Mouse (Mus musculus): Measurements from ENCODE around the gene Sdhaf3. TPM values are rescaled to one million over a fixed set of nuclear protein-coding genes. Genes with fewer than 3 reads are reported as not detected.

Gene Sdhaf3
- total RNA-seq (2014; rRNA removed) (5.5 and 6.4 TPM in 2 replicates), polyA plus RNA-seq (2015; fragmentation: Nextera tagmentation; extraction: Ambion mirVana) (5.0 TPM in 2 replicates)

GRCm38 (mm10) chr6:6955764-6956561, at the start of gene Sdhaf3:
Gene Sdhaf3, plus strand, starts transcription at chr6:6956004.
- Histone ChIP-seq H3K4me3 (ENCODE audit: low read depth, low read length) (peak within 1 kb of the TSS; percentile 68), H3K9ac (peak within 1 kb of the TSS; percentile 51), H3K27me3 (ENCODE audit: insufficient read depth, low read length) (no peaks in the 10 kb centered on the region), H3K4me2 (ENCODE audit: low read depth) (peak within 1 kb of the TSS; percentile 82), H3K36me3 (ENCODE audit: insufficient read depth) (no peaks in the 10 kb centered on the region), H3K9me3 (ENCODE audit: low read length) (no peaks in the 10 kb centered on the region), H3K27ac (ENCODE audit: low read depth, low read length) (no peak within 1 kb of the TSS), H3K4me1 (ENCODE audit: insufficient read depth) (0 out of 2 replicates have a peak, but pooled peaks cover 3% of the 10 kb centered on the region)
- peak; percentile 62 for TF ChIP-seq CTCF (IDR thresholded peaks at IDR 0.05; ENCODE audit: low read depth)
- under 1% methylated on average over 52 of the region's 52 CpGs for WGBS
- DNase-seq (peak; percentile 99), ATAC-seq (peak; percentile 100)

- Histone ChIP-seq H3K27ac (ENCODE audit: low read depth, low read length) (no peak overlapping the region), H3K4me2 (ENCODE audit: low read depth) (no peak overlapping the region), H3K36me3 (ENCODE audit: insufficient read depth) (no peaks in the 10 kb centered on the region), H3K4me3 (ENCODE audit: low read depth, low read length) (no peak overlapping the region), H3K27me3 (ENCODE audit: insufficient read depth, low read length) (no peaks in the 10 kb centered on the region), H3K9me3 (ENCODE audit: low read length) (no peaks in the 10 kb centered on the region), H3K9ac (no peak overlapping the region), H3K4me1 (ENCODE audit: insufficient read depth) (no peaks in the 10 kb centered on the region)
- 37% methylated on average over 8 of the region's 8 CpGs for WGBS
- TF ChIP-seq CTCF (IDR thresholded peaks at IDR 0.05; ENCODE audit: low read depth): no peak
- ATAC-seq (no peak), DNase-seq (no peak)
Measured at GRCm38 (mm10) chr6:6909586-6909985, 46.2 kb upstream of the Sdhaf3 start.

DNA sequence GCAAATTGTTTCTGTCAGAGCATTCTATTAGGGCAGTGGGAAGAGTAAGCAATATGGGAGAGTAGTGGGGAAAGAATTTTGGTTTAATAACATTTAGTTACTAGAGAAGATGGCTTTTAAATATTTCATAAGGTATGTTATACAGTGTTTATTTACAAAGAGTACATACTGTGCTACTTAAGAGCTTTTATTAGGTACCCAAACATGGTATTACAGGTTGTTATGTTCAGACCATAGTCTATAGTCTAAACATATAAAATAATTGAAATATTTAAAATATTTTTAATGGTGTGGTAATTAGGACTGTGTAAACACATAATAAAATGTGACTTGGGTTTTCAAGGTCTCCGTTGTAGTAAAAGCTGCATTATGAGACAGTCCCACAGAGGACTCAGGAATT, 41.5 kb upstream of the Sdhaf3 start:
- WGBS: 94% methylated on average over 1 of the region's 1 CpGs
- DNase-seq: no peak

GRCm38 (mm10) chr6:6914849-6915525, 40.8 kb upstream of the Sdhaf3 start:
- H3K4me3 ChIP-seq (ENCODE audit: low read depth, low read length): no peak overlapping the region
- DNase-seq (peak; percentile 69), ATAC-seq (peak; percentile 90)
- no peaks in the 10 kb centered on the region for H3K4me1 ChIP-seq (ENCODE audit: insufficient read depth)
- WGBS: 31% methylated on average over 5 of the region's 5 CpGs
- no peak overlapping the region for H3K4me2 ChIP-seq (ENCODE audit: low read depth)
- H3K9me3 ChIP-seq (ENCODE audit: low read length): no peaks in the 10 kb centered on the region
- no peaks in the 10 kb centered on the region for H3K36me3 ChIP-seq (ENCODE audit: insufficient read depth)
- no peak overlapping the region for H3K9ac ChIP-seq
- H3K27me3 ChIP-seq (ENCODE audit: insufficient read depth, low read length): no peaks in the 10 kb centered on the region
- H3K27ac ChIP-seq (ENCODE audit: low read depth, low read length): no peak overlapping the region
- peak; percentile 80 for TF ChIP-seq CTCF (IDR thresholded peaks at IDR 0.05; ENCODE audit: low read depth)

More for the DNA sequence above, 41.5 kb upstream of the Sdhaf3 start:
- no peak overlapping the region for H3K4me2 ChIP-seq (ENCODE audit: low read depth)
- no peak for ATAC-seq
- no peaks in the 10 kb centered on the region for H3K36me3 ChIP-seq (ENCODE audit: insufficient read depth)
- H3K9me3 ChIP-seq (ENCODE audit: low read length): no peaks in the 10 kb centered on the region
- no peak overlapping the region for H3K27ac ChIP-seq (ENCODE audit: low read depth, low read length)
- no peaks in the 10 kb centered on the region for H3K27me3 ChIP-seq (ENCODE audit: insufficient read depth, low read length)
- H3K9ac ChIP-seq: no peak overlapping the region
- TF ChIP-seq CTCF (IDR thresholded peaks at IDR 0.05; ENCODE audit: low read depth): no peak
- no peak overlapping the region for H3K4me3 ChIP-seq (ENCODE audit: low read depth, low read length)
- H3K4me1 ChIP-seq (ENCODE audit: insufficient read depth): no peaks in the 10 kb centered on the region

- TF ChIP-seq CTCF (IDR thresholded peaks at IDR 0.05; ENCODE audit: low read depth): no peak
- ATAC-seq (no peak), DNase-seq (no peak)
- Histone ChIP-seq H3K9me3 (ENCODE audit: low read length) (no peaks in the 10 kb centered on the region), H3K4me1 (ENCODE audit: insufficient read depth) (no peaks in the 10 kb centered on the region), H3K4me2 (ENCODE audit: low read depth) (no peak overlapping the region), H3K9ac (no peak overlapping the region), H3K4me3 (ENCODE audit: low read depth, low read length) (no peak overlapping the region), H3K27ac (ENCODE audit: low read depth, low read length) (no peak overlapping the region), H3K36me3 (ENCODE audit: insufficient read depth) (no peaks in the 10 kb centered on the region), H3K27me3 (ENCODE audit: insufficient read depth, low read length) (no peaks in the 10 kb centered on the region)
- WGBS: 56% methylated on average over 9 of the region's 9 CpGs
Measured at GRCm38 (mm10) chr6:6915526-6915915, 40.3 kb upstream of the Sdhaf3 start.

DNA sequence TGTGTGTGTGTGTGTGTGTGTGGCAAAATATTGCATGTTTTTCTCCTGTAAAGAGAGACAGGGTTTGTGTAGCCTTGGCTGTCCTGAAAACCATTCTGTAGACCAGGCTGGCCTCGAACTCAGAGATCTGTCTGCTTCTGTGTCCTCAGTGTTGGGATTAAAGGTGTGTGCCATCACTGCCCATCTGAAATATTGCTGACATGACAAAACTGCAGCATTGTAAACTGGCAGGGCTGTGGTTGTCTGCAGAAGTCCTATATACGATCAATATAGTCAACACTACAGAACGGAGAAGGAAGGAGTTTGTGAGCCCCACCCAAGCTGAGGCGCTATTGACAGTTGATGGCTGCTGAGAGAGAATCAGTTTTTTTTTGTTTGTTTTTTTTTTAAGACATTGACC, 38.5 kb upstream of the Sdhaf3 start:
- H3K4me1 ChIP-seq (ENCODE audit: insufficient read depth): no peaks in the 10 kb centered on the region
- no peak overlapping the region for H3K4me3 ChIP-seq (ENCODE audit: low read depth, low read length)
- no peaks in the 10 kb centered on the region for H3K27me3 ChIP-seq (ENCODE audit: insufficient read depth, low read length)
- no peak overlapping the region for H3K9ac ChIP-seq
- no peak overlapping the region for H3K4me2 ChIP-seq (ENCODE audit: low read depth)
- no peak for TF ChIP-seq CTCF (IDR thresholded peaks at IDR 0.05; ENCODE audit: low read depth)
- no peaks in the 10 kb centered on the region for H3K36me3 ChIP-seq (ENCODE audit: insufficient read depth)
- no peak for DNase-seq
- WGBS: 91% methylated on average over 4 of the region's 4 CpGs
- H3K9me3 ChIP-seq (ENCODE audit: low read length): no peaks in the 10 kb centered on the region
- no peak overlapping the region for H3K27ac ChIP-seq (ENCODE audit: low read depth, low read length)
- ATAC-seq: no peak

- Histone ChIP-seq H3K4me3 (ENCODE audit: low read depth, low read length) (no peak overlapping the region), H3K4me1 (ENCODE audit: insufficient read depth) (no peaks in the 10 kb centered on the region), H3K27me3 (ENCODE audit: insufficient read depth, low read length) (no peaks in the 10 kb centered on the region), H3K27ac (ENCODE audit: low read depth, low read length) (no peak overlapping the region), H3K4me2 (ENCODE audit: low read depth) (no peak overlapping the region), H3K36me3 (ENCODE audit: insufficient read depth) (no peaks in the 10 kb centered on the region), H3K9ac (no peak overlapping the region), H3K9me3 (ENCODE audit: low read length) (no peaks in the 10 kb centered on the region)
- 38% methylated on average over 1 of the region's 1 CpGs for WGBS
- TF ChIP-seq CTCF (IDR thresholded peaks at IDR 0.05; ENCODE audit: low read depth): no peak
- DNase-seq (no peak), ATAC-seq (no peak)
Measured at GRCm38 (mm10) chr6:6925264-6925663, 30.5 kb upstream of the Sdhaf3 start.

Measured in forebrain, postnatal 0 days (tissue).